Mouse (Mus musculus): ENCODE results near the gene Dnase2a. TPM values are rescaled to one million over a fixed set of nuclear protein-coding genes. Genes with fewer than 3 reads are reported as not detected.
A peak's percentile ranks its signal among the peaks of the same experiment; 100 is the strongest.

Dnase2a gene
- polyA plus RNA-seq, 1 experiment = 20.1 TPM

DNA sequence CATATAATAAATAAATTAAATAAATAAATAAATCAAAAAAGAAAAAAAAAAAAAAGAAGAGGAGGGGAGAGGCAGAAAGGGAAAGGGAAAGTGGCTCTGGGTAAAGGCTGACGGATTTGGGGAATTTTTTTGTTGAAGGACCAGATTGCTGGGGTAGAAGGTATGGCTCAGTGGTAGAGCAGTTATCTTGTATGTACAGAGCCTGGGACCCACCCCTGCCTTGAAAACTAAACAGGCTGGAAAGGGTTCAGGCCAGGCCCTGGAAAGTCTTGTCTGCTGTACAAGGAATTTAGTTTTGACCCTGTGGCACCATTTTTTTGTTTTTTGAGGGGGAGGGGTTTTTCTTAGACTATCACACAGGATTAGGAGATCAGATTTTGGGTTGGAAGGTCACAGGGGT lies 29.4 kb upstream of the Dnase2a start:
- no peak for DNase-seq
- TF ChIP-seq CTCF (conservative IDR thresholded peaks at IDR 0.05; ENCODE audit: insufficient read depth, insufficient read length, low read depth, low read length) (no peak), POLR2A (IDR thresholded peaks at IDR 0.05; ENCODE audit: low read depth, low read length) (no peak)
- WGBS = 92% methylated on average over 1 of the region's 1 CpGs

DNA sequence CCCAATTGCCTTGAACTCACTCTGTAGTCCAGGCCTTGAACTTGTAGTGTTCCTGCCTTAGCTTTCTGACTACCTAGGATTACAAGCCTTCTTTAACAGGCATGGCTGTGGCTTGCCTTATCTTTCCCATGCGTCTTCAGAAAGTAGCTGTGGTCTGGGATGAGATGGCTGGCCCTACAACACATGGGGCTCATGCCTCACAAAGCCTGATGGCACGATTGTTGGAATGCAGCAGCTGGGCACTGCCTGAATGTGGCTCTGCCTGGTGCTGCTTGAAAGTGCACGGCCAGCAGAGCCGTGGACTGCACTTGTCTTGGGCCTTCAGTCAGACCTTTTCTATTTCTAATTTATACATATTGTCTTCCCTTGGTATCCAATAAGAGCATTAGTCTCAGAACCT lies 23.6 kb upstream of the Dnase2a start:
- DNase-seq = no peak
- H3K27me3 ChIP-seq (replicated peaks; ENCODE audit: control insufficient read depth, insufficient read depth, low read length) = no peaks in the 10 kb centered on the region
- peaks cover 10% of the 10 kb centered on the region for H3K36me3 ChIP-seq (ENCODE audit: control insufficient read depth, insufficient read depth, low read length)
- H3K27ac ChIP-seq (ENCODE audit: insufficient read depth, low read depth, low read length) = no peak overlapping the region
- 84% methylated on average over 4 of the region's 4 CpGs for WGBS
- no peak overlapping the region for H3K4me3 ChIP-seq (ENCODE audit: insufficient read depth, low read depth, low read length)
- no peak for TF ChIP-seq POLR2A (IDR thresholded peaks at IDR 0.05; ENCODE audit: low read depth, low read length)
- TF ChIP-seq CTCF (conservative IDR thresholded peaks at IDR 0.05; ENCODE audit: insufficient read depth, insufficient read length, low read depth, low read length) = no peak
- peaks cover 2% of the 10 kb centered on the region; the same call in 1 of the 2 replicates for H3K4me1 ChIP-seq (ENCODE audit: control insufficient read depth, insufficient read depth, low read length)

More for the DNA sequence above, 29.4 kb upstream of the Dnase2a start:
- Histone ChIP-seq H3K4me1 (ENCODE audit: control insufficient read depth, insufficient read depth, low read length) (peaks cover 2% of the 10 kb centered on the region; the same call in 1 of the 2 replicates), H3K27me3 (replicated peaks; ENCODE audit: control insufficient read depth, insufficient read depth, low read length) (no peaks in the 10 kb centered on the region), H3K36me3 (ENCODE audit: control insufficient read depth, insufficient read depth, low read length) (no peaks in the 10 kb centered on the region), H3K4me3 (ENCODE audit: insufficient read depth, low read depth, low read length) (no peak overlapping the region), H3K27ac (ENCODE audit: insufficient read depth, low read depth, low read length) (no peak overlapping the region)

DNA sequence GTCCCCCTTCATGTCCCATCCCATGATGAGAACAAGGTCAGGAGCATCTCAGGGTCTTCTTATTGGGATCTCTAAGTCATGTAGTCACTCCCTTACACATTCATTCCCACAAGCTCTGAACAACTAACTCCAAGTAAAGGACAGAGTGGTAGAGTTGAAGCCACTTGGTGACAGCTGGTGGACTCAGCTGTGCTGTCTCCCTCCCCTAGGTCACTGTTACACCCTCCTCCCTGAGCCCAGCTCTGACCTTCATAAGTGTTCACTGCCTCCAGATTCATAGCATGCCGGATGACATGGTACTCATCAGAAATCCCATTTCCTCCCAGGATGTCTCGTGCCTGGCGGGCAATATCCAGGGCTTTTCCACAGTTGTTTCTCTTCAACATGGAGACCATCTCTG lies 20.1 kb upstream of the Dnase2a start:
- H3K4me3 ChIP-seq (ENCODE audit: insufficient read depth, low read depth, low read length) = no peak overlapping the region
- no peaks in the 10 kb centered on the region for H3K27me3 ChIP-seq (replicated peaks; ENCODE audit: control insufficient read depth, insufficient read depth, low read length)
- H3K4me1 ChIP-seq (ENCODE audit: control insufficient read depth, insufficient read depth, low read length) = no peaks in the 10 kb centered on the region; the same call in 1 of the 2 replicates
- peaks cover 13% of the 10 kb centered on the region for H3K36me3 ChIP-seq (ENCODE audit: control insufficient read depth, insufficient read depth, low read length)
- 88% methylated on average over 3 of the region's 3 CpGs for WGBS
- TF ChIP-seq CTCF (conservative IDR thresholded peaks at IDR 0.05; ENCODE audit: insufficient read depth, insufficient read length, low read depth, low read length) (no peak), POLR2A (IDR thresholded peaks at IDR 0.05; ENCODE audit: low read depth, low read length) (no peak)
- no peak overlapping the region for H3K27ac ChIP-seq (ENCODE audit: insufficient read depth, low read depth, low read length)
- DNase-seq = no peak

DNA sequence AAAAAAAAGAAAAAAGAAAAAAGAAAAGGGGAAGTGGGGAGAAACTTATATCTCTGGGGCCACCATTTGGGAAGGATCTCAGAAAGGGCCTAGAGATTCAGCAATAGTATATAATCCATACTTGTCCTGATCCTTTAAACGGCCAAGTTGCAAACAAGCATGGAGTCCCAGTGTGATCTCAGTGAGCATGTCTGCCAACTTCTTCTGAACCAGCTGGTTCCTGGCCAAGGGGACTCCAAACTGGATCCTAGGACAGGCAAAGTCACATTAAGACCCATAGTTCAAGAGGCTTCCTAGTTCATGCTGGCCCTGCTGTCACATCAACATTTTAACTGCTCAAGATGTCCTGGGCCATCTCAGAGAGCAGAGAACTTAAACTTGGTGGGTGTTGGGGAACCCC lies 19.2 kb upstream of the Dnase2a start:
- Histone ChIP-seq H3K27me3 (replicated peaks; ENCODE audit: control insufficient read depth, insufficient read depth, low read length) (no peaks in the 10 kb centered on the region), H3K4me3 (ENCODE audit: insufficient read depth, low read depth, low read length) (no peak overlapping the region), H3K27ac (ENCODE audit: insufficient read depth, low read depth, low read length) (no peak overlapping the region), H3K4me1 (ENCODE audit: control insufficient read depth, insufficient read depth, low read length) (no peaks in the 10 kb centered on the region; the same call in 1 of the 2 replicates), H3K36me3 (ENCODE audit: control insufficient read depth, insufficient read depth, low read length) (peaks cover 13% of the 10 kb centered on the region)
- DNase-seq = no peak
- WGBS = 96% methylated on average over 1 of the region's 1 CpGs
- TF ChIP-seq POLR2A (IDR thresholded peaks at IDR 0.05; ENCODE audit: low read depth, low read length) = no peak
- no peak for TF ChIP-seq CTCF (conservative IDR thresholded peaks at IDR 0.05; ENCODE audit: insufficient read depth, insufficient read length, low read depth, low read length)

DNA sequence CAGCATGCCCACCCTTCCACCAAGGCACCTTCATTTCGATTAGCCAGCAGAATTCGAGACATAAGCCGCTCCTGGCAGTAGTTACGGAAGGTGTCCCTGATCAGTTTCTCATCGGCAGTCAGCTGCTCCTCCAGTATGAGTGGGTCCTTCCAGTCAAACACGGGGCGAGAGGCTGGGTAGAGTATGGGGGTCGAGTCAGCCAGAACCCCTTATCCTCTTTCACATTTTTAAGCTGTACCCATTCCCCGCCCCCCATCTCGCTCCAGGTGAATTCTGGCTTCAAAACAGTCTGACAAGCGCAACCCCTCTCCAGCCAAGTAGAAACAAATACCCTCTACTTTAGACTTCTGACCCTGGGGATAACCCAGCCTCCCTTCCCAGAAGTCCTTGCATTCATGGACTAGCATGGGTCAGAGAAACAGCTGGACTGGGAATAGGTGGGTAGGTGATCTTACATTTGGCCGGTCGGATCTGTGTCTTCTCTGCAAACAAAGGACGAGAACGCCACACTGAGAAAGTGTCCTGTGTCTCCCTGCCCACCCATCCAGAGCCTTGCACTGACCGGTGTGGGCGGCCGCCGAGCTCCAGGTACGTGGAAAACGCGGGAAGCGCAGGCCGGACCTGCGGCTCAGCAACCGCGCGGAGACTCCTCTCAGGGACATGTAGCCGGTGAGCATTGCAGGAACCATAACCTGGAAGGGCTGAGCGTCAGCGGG lies 15.2 kb upstream of the Dnase2a start:
- WGBS = 7% methylated on average over 31 of the region's 31 CpGs
- H3K4me3 ChIP-seq (ENCODE audit: insufficient read depth, low read depth, low read length) = peak overlapping the region; percentile 94
- no peak for TF ChIP-seq POLR2A (IDR thresholded peaks at IDR 0.05; ENCODE audit: low read depth, low read length)
- TF ChIP-seq CTCF (conservative IDR thresholded peaks at IDR 0.05; ENCODE audit: insufficient read depth, insufficient read length, low read depth, low read length) = no peak
- H3K4me1 ChIP-seq (ENCODE audit: control insufficient read depth, insufficient read depth, low read length) = no peaks in the 10 kb centered on the region; the same call in 1 of the 2 replicates
- H3K27ac ChIP-seq (ENCODE audit: insufficient read depth, low read depth, low read length) = peak overlapping the region; percentile 83
- H3K27me3 ChIP-seq (replicated peaks; ENCODE audit: control insufficient read depth, insufficient read depth, low read length) = no peaks in the 10 kb centered on the region
- DNase-seq = peak; percentile 85
- H3K36me3 ChIP-seq (ENCODE audit: control insufficient read depth, insufficient read depth, low read length) = peaks cover 4% of the 10 kb centered on the region; the same call in 1 of the 2 replicates

DNA sequence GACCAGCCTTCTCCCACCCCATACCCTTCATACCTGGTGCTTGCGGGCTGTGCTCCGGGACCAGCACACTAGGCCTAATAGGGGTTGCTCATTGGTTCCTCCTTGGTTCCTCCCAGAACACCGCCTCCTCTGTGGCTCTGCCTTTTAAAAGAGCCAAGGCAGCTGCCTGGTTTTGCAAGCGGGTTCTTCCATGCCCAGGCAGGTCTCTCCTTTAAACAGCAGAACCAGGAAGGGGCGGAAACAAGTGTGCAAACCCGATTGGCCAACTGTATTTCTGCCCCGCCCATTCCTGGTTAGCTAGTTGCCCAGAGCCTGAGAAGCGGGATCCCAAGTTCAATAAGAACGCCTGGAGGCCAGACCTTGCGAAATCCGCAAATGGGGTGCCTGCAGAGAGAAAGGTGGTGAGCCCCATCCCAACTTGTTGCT lies 14.6 kb upstream of the Dnase2a start, which contains the start of gene Gcdh:
TSS of gene Gcdh (minus strand) at position 213 of the 426 bp plus-strand sequence.
- peaks cover 4% of the 10 kb centered on the region; the same call in 1 of the 2 replicates for H3K36me3 ChIP-seq (ENCODE audit: control insufficient read depth, insufficient read depth, low read length)
- peak within 1 kb of the TSS; percentile 83 for H3K27ac ChIP-seq (ENCODE audit: insufficient read depth, low read depth, low read length)
- H3K4me1 ChIP-seq (ENCODE audit: control insufficient read depth, insufficient read depth, low read length) = no peaks in the 10 kb centered on the region; the same call in 1 of the 2 replicates
- WGBS = under 1% methylated on average over 11 of the region's 11 CpGs
- no peaks in the 10 kb centered on the region for H3K27me3 ChIP-seq (replicated peaks; ENCODE audit: control insufficient read depth, insufficient read depth, low read length)
- H3K4me3 ChIP-seq (ENCODE audit: insufficient read depth, low read depth, low read length) = peak within 1 kb of the TSS; percentile 94
- peak; percentile 99 for DNase-seq
- TF ChIP-seq CTCF (conservative IDR thresholded peaks at IDR 0.05; ENCODE audit: insufficient read depth, insufficient read length, low read depth, low read length) (no peak), POLR2A (IDR thresholded peaks at IDR 0.05; ENCODE audit: low read depth, low read length) (peak; percentile 79)

DNA sequence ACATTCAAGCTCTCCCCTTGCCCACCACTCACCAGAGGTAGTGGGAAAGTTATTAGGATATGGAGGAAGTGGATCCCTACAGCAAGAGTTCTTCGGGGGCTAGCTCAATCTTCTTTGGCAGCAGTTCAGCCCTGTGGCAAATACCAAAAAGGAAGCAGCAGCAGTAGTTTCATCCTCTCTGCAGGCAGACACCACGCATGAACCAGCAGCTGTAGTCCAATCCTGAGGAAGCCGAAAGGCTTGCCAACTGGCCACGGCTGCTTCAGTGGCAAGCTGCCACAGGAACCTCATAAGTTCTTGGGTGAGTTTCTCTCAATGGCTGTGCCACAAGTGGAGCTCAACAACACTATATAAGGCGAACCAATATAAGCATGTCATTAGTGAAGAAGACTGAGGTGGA lies 12.4 kb upstream of the Dnase2a start:
- no peak for TF ChIP-seq POLR2A (IDR thresholded peaks at IDR 0.05; ENCODE audit: low read depth, low read length)
- no peak for TF ChIP-seq CTCF (conservative IDR thresholded peaks at IDR 0.05; ENCODE audit: insufficient read depth, insufficient read length, low read depth, low read length)
- no peak overlapping the region for H3K4me3 ChIP-seq (ENCODE audit: insufficient read depth, low read depth, low read length)
- H3K36me3 ChIP-seq (ENCODE audit: control insufficient read depth, insufficient read depth, low read length) = no peaks in the 10 kb centered on the region; the same call in 1 of the 2 replicates
- H3K27ac ChIP-seq (ENCODE audit: insufficient read depth, low read depth, low read length) = no peak overlapping the region
- no peaks in the 10 kb centered on the region for H3K27me3 ChIP-seq (replicated peaks; ENCODE audit: control insufficient read depth, insufficient read depth, low read length)
- DNase-seq = no peak
- no peaks in the 10 kb centered on the region; the same call in 1 of the 2 replicates for H3K4me1 ChIP-seq (ENCODE audit: control insufficient read depth, insufficient read depth, low read length)
- WGBS = 79% methylated on average over 5 of the region's 5 CpGs
